Mouse (Mus musculus) midbrain, postnatal 0 days (tissue): Measurements from ENCODE around the gene Yars. TPM values are rescaled to one million over a fixed set of nuclear protein-coding genes. Genes with fewer than 3 reads are reported as not detected.

Experiments
- ATAC-seq: fragments of 200-750 bp; cut with Nextera tagmentation; 2 replicates; pipeline ENCODE4 v1.8.0; 2017; ENCODE audit warnings: moderate number of reproducible peaks, mild to moderate bottlenecking, moderate TSS enrichment, moderate library complexity; ENCODE audit not compliant: low FRiP score
- DNase-seq: peaks from one replicate; pipeline ENCODE4 v3.0.0-alpha.2; 2015; ENCODE audit warnings: low spot score
- H3K27ac ChIP-seq: fragments of 300-500 bp; sonication (generic); 2 replicates; pipeline ENCODE4 v1.5.1; 2014; ENCODE audit warnings: low read depth, mild to moderate bottlenecking, low read length, mixed read lengths
- H3K27me3 ChIP-seq: fragments of 300-500 bp; sonication (generic); 2 replicates; pipeline ENCODE4 v1.6.1; 2014; ENCODE audit warnings: low read length, control low read depth, mixed read lengths; ENCODE audit not compliant: insufficient read depth
- H3K36me3 ChIP-seq: fragments of 300-500 bp; sonication (generic); 2 replicates; pipeline ENCODE4 v1.6.1; 2014; ENCODE audit warnings: low read length, control low read depth, mixed read lengths; ENCODE audit not compliant: insufficient read depth
- H3K4me1 ChIP-seq: fragments of 300-500 bp; sonication (generic); 2 replicates; pipeline ENCODE4 v1.6.1; 2014; ENCODE audit warnings: mild to moderate bottlenecking, control low read depth, antibody characterized with exemption, low read length, mixed read lengths; ENCODE audit not compliant: insufficient read depth
- H3K4me2 ChIP-seq: fragments of 300-500 bp; sonication (generic); 2 replicates; pipeline ENCODE4 v1.6.1; 2014; ENCODE audit warnings: low read depth, mild to moderate bottlenecking, low read length, mixed read lengths; ENCODE audit not compliant: poor library complexity, severe bottlenecking
- H3K4me3 ChIP-seq: fragments of 300-500 bp; sonication (generic); 2 replicates; pipeline ENCODE4 v1.5.1; 2014; ENCODE audit warnings: low read depth, mild to moderate bottlenecking, low read length, moderate library complexity
- H3K9ac ChIP-seq: fragments of 300-500 bp; sonication (generic); replicated peaks from 2 replicates; pipeline ENCODE4 v1.6.1; 2014; ENCODE audit warnings: mild to moderate bottlenecking, low read length, moderate library complexity, mixed read lengths; ENCODE audit not compliant: poor library complexity, severe bottlenecking
- H3K9me3 ChIP-seq: fragments of 300-500 bp; sonication (generic); 2 replicates; pipeline ENCODE4 v1.6.1; 2016; ENCODE audit warnings: low read length, control low read depth
- CTCF ChIP-seq: IDR thresholded peaks from 2 replicates; pipeline ENCODE4 v1.5.1; 2016; ENCODE audit warnings: antibody characterized with exemption, mild to moderate bottlenecking
- WGBS: fragments of 180-500 bp; shearing (Covaris S2); extraction: QIAGEN DNeasy Blood & Tissue Kit; methylation state at CpG from one replicate; pipeline ENCODE4 v1.1.7; 2014; 5-methylcytosine and 5-hydroxymethylcytosine counted together
- polyA plus RNA-seq: library from polyadenylated mRNA; unstranded; fragments of >200 nt; fragmentation: Nextera tagmentation; extraction: Ambion mirVana; gene quantifications from 2 replicates; pipeline ENCODE4 v1.2.1, GENCODE M21; 2015
- total RNA-seq: library from RNA; depleted of rRNA; stranded (reverse); fragments of >200 nt; gene quantifications from 2 replicates; pipeline ENCODE4 v1.2.3, GENCODE M21; 2014

Yars gene
- total and polyA plus RNA-seq, 2 experiments from 2014 or later = 66.8 to 111 TPM

DNA sequence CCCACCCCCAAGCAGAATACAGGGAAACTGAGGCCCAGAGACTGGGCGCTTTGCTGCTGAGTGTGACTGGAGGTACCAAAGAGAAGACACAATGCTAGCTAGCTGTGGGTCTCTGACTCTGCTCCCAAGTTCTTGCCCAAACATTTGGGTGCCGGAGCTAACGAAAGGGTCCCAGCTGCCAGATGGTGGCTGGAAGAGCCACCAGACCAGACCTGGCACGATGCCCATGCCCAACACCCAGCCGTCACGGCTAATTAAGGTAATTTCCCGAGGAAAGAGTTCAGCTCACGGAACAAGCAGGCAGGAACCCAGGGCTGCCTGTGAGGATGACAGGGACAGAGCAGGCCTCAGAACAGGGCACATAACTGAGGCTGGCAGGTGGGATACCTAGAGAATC, 38.4 kb downstream of the Yars start:
- Histone ChIP-seq H3K9ac (peak overlapping the region; percentile 52), H3K4me3 (peak overlapping the region; percentile 50), H3K36me3 (peaks cover 21% of the 10 kb centered on the region), H3K27ac (no peak overlapping the region), H3K9me3 (no peaks in the 10 kb centered on the region), H3K4me2 (peak overlapping the region; percentile 69), H3K27me3 (no peaks in the 10 kb centered on the region), H3K4me1 (peaks cover 21% of the 10 kb centered on the region; the same call in 1 of the 2 replicates)
- WGBS = 18% methylated on average over 8 of the region's 8 CpGs
- no peak for TF ChIP-seq CTCF
- ATAC-seq = no peak
- DNase-seq = peak; percentile 79

- no peak overlapping the region for H3K4me3 ChIP-seq
- WGBS = 53% methylated on average over 8 of the region's 8 CpGs
- no peak overlapping the region for H3K27ac ChIP-seq
- no peaks in the 10 kb centered on the region for H3K36me3 ChIP-seq
- DNase-seq (no peak), ATAC-seq (no peak)
- peaks cover 18% of the 10 kb centered on the region; the same call in 1 of the 2 replicates for H3K4me1 ChIP-seq
- no peak overlapping the region for H3K4me2 ChIP-seq
- TF ChIP-seq CTCF = no peak
- H3K9me3 ChIP-seq = no peaks in the 10 kb centered on the region
- H3K9ac ChIP-seq = no peak overlapping the region
- no peaks in the 10 kb centered on the region for H3K27me3 ChIP-seq
Measured at GRCm38 (mm10) chr4:129230926-129231325, 41.4 kb downstream of the Yars start.

DNA sequence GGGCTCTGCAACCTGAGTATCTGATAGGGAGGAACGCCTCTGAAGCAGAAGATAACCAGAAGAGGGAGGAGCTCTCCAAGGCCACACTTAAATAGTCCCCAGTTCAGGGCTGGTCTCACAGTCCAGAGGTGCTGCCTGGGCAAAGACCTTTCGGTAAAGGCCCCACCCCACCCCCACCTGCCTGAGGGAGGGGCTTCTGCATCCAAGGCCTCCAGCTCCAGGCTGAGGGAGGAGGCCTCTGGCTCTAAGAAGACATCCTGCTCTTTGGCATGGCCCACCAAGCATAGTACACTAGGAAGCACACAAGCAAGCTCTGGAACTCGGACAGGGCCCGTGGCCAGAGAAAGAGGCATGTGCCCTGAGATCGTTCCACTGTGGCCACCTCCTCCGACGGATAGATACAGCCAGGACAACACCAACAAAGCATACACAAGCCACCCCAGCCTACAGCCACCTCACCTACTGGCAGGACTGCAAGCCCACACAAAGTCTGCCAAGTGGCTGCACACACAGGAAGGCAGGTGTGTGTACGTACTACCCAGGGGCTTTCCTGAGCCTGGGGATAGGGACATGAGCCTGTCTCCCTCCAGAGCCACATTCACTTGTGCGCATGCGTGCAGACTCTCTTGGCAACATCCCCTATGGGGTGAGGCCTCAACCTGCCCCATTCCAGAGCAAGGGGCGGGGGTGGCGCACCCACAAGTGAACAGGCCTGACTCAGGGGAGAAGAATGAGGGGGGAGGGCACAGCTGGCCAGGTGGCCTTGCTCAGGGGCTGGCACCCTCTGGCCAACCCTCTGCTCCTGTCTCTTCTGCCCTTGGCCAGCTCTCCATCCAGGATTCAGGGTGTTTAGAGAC, 42.3 kb downstream of the Yars start:
- Histone ChIP-seq H3K27me3 (no peaks in the 10 kb centered on the region), H3K4me3 (no peak overlapping the region), H3K4me1 (peaks cover 9% of the 10 kb centered on the region; the same call in 1 of the 2 replicates), H3K9ac (no peak overlapping the region), H3K36me3 (no peaks in the 10 kb centered on the region), H3K9me3 (no peaks in the 10 kb centered on the region), H3K4me2 (no peak overlapping the region), H3K27ac (no peak overlapping the region)
- TF ChIP-seq CTCF = no peak
- ATAC-seq (no peak), DNase-seq (no peak)
- WGBS = 73% methylated on average over 12 of the region's 12 CpGs

- WGBS = 76% methylated on average over 9 of the region's 9 CpGs
- no peak for ATAC-seq
- Histone ChIP-seq H3K4me2 (no peak overlapping the region), H3K4me1 (peaks cover 6% of the 10 kb centered on the region), H3K9ac (no peak overlapping the region), H3K27me3 (no peaks in the 10 kb centered on the region), H3K27ac (no peak overlapping the region), H3K4me3 (no peak overlapping the region), H3K36me3 (no peaks in the 10 kb centered on the region), H3K9me3 (no peaks in the 10 kb centered on the region)
- TF ChIP-seq CTCF = no peak
- no peak for DNase-seq
Measured at GRCm38 (mm10) chr4:129232561-129233360, 43.2 kb downstream of the Yars start.

GRCm38 (mm10) chr4:129234488-129234887, 44.9 kb downstream of the Yars start:
- Histone ChIP-seq H3K4me1 (peaks cover 1% of the 10 kb centered on the region), H3K36me3 (no peaks in the 10 kb centered on the region), H3K9ac (no peak overlapping the region), H3K4me3 (no peak overlapping the region), H3K27ac (no peak overlapping the region), H3K4me2 (no peak overlapping the region), H3K9me3 (no peaks in the 10 kb centered on the region), H3K27me3 (no peaks in the 10 kb centered on the region)
- no peak for ATAC-seq
- TF ChIP-seq CTCF = no peak
- no peak for DNase-seq
- 85% methylated on average over 7 of the region's 7 CpGs for WGBS

- Histone ChIP-seq H3K27me3 (no peaks in the 10 kb centered on the region), H3K4me1 (peaks cover 5% of the 10 kb centered on the region), H3K27ac (no peak overlapping the region), H3K9me3 (no peaks in the 10 kb centered on the region), H3K4me2 (no peak overlapping the region), H3K9ac (no peak overlapping the region), H3K4me3 (no peak overlapping the region), H3K36me3 (no peaks in the 10 kb centered on the region)
- DNase-seq (no peak), ATAC-seq (no peak)
- 82% methylated on average over 3 of the region's 3 CpGs for whole genome bisulfite sequencing
- no peak for TF ChIP-seq CTCF
Measured at GRCm38 (mm10) chr4:129235147-129235546, 45.6 kb downstream of the Yars start.
